Mouse (Mus musculus) embryonic fibroblast, embryonic 13.5 days (primary cell): Measurements from ENCODE around the gene Sdk1.

ENCODE experiments used
- CTCF ChIP-seq: IDR thresholded peaks from 2 replicates; pipeline ENCODE4 v1.5.1; 2011; ENCODE audit warnings: mild to moderate bottlenecking, control low read depth, low read length, moderate library complexity, borderline replicate concordance; ENCODE audit not compliant: insufficient read depth
- POLR2A ChIP-seq: IDR thresholded peaks from 2 replicates; pipeline ENCODE4 v1.6.1; 2011; ENCODE audit warnings: low read depth, mild to moderate bottlenecking, control low read depth, low read length, moderate library complexity

DNA sequence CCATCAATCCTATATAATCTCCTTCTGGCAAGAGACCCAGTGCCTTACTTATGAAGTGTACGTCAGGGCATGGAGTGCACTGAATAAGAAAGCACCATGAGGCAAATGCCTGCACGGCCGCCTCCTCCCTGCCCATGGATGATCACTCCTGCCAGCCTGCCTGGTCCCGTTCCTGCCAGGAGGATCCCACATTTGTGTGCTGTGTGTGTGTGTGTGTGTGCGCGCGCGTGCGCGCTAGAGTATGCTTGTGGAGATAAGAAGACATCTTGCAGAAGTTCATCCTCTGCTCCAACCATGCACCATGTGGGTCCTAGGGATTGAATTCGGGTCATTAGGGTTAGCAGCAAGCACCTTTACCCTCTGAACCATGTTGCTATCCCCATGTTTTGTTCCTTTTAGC is 395.1 kb downstream of the Sdk1 start:
- TF ChIP-seq CTCF = no peak
- no peak for TF ChIP-seq POLR2A
